Mouse (Mus musculus) intestine, postnatal 0 days (tissue): ENCODE measurements around the gene Kpnb1. TPM values are rescaled to one million over a fixed set of nuclear protein-coding genes. Genes with fewer than 3 reads are reported as not detected.

Experiments
- ATAC-seq: fragments of 200-750 bp; cut with Nextera tagmentation; 2 replicates; pipeline ENCODE4 v1.8.0; 2017; ENCODE audit warnings: mild to moderate bottlenecking, moderate TSS enrichment, moderate library complexity
- H3K27ac ChIP-seq: fragments of 300-500 bp; sonication (generic); 2 replicates; pipeline ENCODE4 v1.5.1; 2014; ENCODE audit warnings: mild to moderate bottlenecking, low read depth, low read length, moderate library complexity
- H3K27me3 ChIP-seq: fragments of 300-500 bp; sonication (generic); replicated peaks from 2 replicates; pipeline ENCODE4 v1.6.1; 2014; ENCODE audit warnings: low read length, mixed read lengths; ENCODE audit not compliant: control insufficient read depth, insufficient read depth
- H3K36me3 ChIP-seq: fragments of 300-500 bp; sonication (generic); 2 replicates; pipeline ENCODE4 v1.6.1; 2014; ENCODE audit warnings: mild to moderate bottlenecking, moderate library complexity; ENCODE audit not compliant: control insufficient read depth, insufficient read depth
- H3K4me1 ChIP-seq: fragments of 300-500 bp; sonication (generic); replicated peaks from 2 replicates; pipeline ENCODE4 v1.6.1; 2014; ENCODE audit warnings: antibody characterized with exemption, low read length, mixed read lengths; ENCODE audit not compliant: control insufficient read depth, insufficient read depth
- H3K4me2 ChIP-seq: fragments of 300-500 bp; sonication (generic); replicated peaks from 2 replicates; pipeline ENCODE4 v1.6.1; 2014; ENCODE audit warnings: low read depth, mild to moderate bottlenecking, moderate library complexity
- H3K4me3 ChIP-seq: fragments of 300-500 bp; sonication (generic); 2 replicates; pipeline ENCODE4 v1.5.1; 2014; ENCODE audit warnings: low read depth, low read length
- H3K9ac ChIP-seq: fragments of 300-500 bp; sonication (generic); 2 replicates; pipeline ENCODE4 v1.6.1; 2014; ENCODE audit warnings: mild to moderate bottlenecking, low read depth, low read length
- H3K9me3 ChIP-seq: fragments of 300-500 bp; sonication (generic); 2 replicates; pipeline ENCODE4 v1.6.1; 2016; ENCODE audit warnings: mixed run types; ENCODE audit not compliant: control insufficient read depth
- CTCF ChIP-seq: sonication (generic); IDR thresholded peaks from 2 replicates; pipeline ENCODE4 v1.5.1; 2016; ENCODE audit warnings: low read depth, mild to moderate bottlenecking, control low read depth, antibody characterized with exemption, moderate library complexity
- WGBS: fragments of 180-500 bp; shearing (Covaris S2); extraction: QIAGEN DNeasy Blood & Tissue Kit; methylation state at CpG from one replicate; pipeline ENCODE4 v1.1.7; 2014; 5-methylcytosine and 5-hydroxymethylcytosine counted together
- polyA plus RNA-seq: library from polyadenylated mRNA; unstranded; fragments of >200 nt; fragmentation: Nextera tagmentation; extraction: Ambion mirVana; gene quantifications from 2 replicates; pipeline ENCODE4 v1.2.1, GENCODE M21; 2015

Kpnb1 gene
- polyA plus RNA-seq, 1 experiment from 2014 or later = 17.5 TPM

GRCm38 (mm10) chr11:97189231-97189630 is 1.6 kb upstream of the Kpnb1 start:
- no peaks in the 10 kb centered on the region; the same call in 1 of the 2 replicates for H3K4me1 ChIP-seq
- H3K36me3 ChIP-seq = 0 out of 2 replicates have a peak, but pooled peaks cover 7% of the 10 kb centered on the region
- no peak for ATAC-seq
- H3K9ac ChIP-seq = no peak overlapping the region
- H3K9me3 ChIP-seq = no peaks in the 10 kb centered on the region
- no peak overlapping the region for H3K27ac ChIP-seq
- peak overlapping the region; percentile 85 for H3K4me2 ChIP-seq
- no peaks in the 10 kb centered on the region for H3K27me3 ChIP-seq
- WGBS = 35% methylated on average over 3 of the region's 3 CpGs
- no peak for TF ChIP-seq CTCF
- H3K4me3 ChIP-seq = no peak overlapping the region

GRCm38 (mm10) chr11:97188643-97188955 is 918 bp upstream of the Kpnb1 start:
- Histone ChIP-seq H3K9me3 (no peaks in the 10 kb centered on the region), H3K9ac (peak overlapping the region; percentile 41; the same call in 1 of the 2 replicates), H3K4me2 (peak overlapping the region; percentile 85), H3K4me3 (peak overlapping the region; percentile 92), H3K27ac (peak overlapping the region; percentile 93), H3K36me3 (peaks cover 13% of the 10 kb centered on the region), H3K4me1 (no peaks in the 10 kb centered on the region; the same call in 1 of the 2 replicates), H3K27me3 (no peaks in the 10 kb centered on the region)
- WGBS = under 1% methylated on average over 15 of the region's 15 CpGs
- ATAC-seq = no peak
- no peak for TF ChIP-seq CTCF

DNA sequence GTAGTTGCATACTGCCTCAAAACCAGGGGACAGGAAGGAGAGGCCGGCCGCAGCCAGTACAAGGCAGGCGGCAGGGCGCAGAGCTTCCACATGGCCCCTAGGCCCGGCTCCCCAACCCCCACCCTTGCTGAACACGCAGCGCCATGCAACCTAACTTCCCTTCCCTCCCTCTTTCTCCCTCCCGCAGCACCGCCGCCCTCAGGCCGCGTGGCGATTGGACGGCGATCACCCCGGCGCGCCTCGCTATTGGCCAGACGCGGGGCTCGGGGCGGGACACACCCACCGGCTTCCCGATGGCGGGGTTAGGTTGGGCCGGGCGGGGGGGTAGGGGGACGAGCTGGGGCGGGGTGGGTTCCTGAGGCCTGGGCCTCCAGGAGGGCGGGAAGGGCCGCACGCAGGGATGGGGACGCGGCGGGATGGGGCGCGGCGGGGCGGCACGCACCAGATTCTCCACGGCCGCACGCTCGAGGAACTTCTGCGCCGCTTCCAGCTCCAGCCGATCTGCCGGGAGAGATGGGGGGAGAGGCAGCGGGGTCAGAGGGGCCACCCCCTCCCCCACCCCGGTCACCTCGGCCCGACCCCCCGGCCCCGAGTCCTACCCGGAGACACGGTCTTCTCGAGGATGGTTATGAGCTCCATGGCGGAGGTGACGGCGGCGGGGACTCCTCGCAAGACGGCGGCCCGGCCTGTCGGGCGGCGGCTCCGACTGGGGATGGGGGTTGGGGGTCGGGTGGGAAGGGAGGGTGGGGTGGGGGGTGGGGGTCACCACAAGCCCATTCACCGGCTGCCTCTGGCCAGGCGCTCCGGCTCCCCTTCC is 526 bp downstream of the Kpnb1 start:
- peak; percentile 57 for ATAC-seq
- WGBS = under 1% methylated on average over 60 of the region's 74 CpGs
- no peaks in the 10 kb centered on the region for H3K9me3 ChIP-seq
- H3K27me3 ChIP-seq = no peaks in the 10 kb centered on the region
- peak overlapping the region; percentile 85 for H3K4me2 ChIP-seq
- peak; percentile 31 for TF ChIP-seq CTCF
- peak overlapping the region; percentile 93 for H3K27ac ChIP-seq
- H3K9ac ChIP-seq = peak overlapping the region; percentile 76
- H3K4me3 ChIP-seq = peak overlapping the region; percentile 92
- peaks cover 27% of the 10 kb centered on the region for H3K36me3 ChIP-seq
- H3K4me1 ChIP-seq = no peaks in the 10 kb centered on the region; the same call in 1 of the 2 replicates

DNA sequence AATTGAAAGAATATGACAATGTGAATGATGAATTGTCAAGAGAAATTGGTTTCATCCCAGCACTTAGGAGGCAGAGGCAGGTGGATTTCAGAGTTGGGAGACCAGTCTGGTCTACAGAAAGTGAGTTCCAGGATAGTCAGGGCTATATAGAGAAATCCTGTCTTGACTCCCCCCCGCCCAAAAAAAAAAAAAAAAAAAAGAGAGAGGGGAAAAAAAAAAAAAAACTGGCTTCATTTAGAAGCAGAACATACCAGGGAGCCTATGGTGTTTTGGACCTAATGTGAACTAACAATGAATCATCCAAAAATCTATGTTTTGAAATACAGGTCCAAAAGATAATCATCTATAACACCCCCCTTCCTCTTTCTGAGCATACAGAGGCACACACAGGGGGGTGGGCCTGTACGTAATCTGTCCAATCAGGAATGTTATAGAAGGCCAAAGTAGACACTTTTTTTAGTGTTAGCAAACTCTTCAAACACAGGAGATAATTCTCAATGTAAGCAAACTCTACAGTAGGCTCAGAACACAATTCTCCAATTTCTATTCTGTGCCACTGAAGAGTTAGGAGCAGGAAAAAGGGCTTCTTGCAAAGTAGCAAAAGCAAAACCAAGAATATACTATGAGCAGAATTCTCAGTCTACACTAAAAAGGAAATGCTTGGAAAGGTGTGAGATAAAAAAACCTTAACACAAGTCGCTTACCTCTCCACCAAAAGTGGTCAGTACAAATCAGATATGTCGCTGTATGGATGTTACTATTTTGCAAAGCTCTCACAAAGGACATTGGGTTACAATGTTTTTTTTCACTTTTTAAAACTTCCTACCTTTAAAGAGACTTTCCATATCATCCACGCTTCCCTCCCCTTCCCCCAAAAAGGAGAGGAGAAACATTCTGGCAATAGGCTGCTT is 1.7 kb downstream of the Kpnb1 start:
- no peak for ATAC-seq
- no peak overlapping the region for H3K27ac ChIP-seq
- no peak overlapping the region for H3K9ac ChIP-seq
- peaks cover 39% of the 10 kb centered on the region for H3K36me3 ChIP-seq
- H3K4me2 ChIP-seq = peak overlapping the region; percentile 85
- peak overlapping the region; percentile 92 for H3K4me3 ChIP-seq
- H3K4me1 ChIP-seq = no peaks in the 10 kb centered on the region; the same call in 1 of the 2 replicates
- 42% methylated on average over 5 of the region's 5 CpGs for WGBS
- no peak for TF ChIP-seq CTCF
- no peaks in the 10 kb centered on the region for H3K27me3 ChIP-seq
- no peaks in the 10 kb centered on the region for H3K9me3 ChIP-seq

DNA sequence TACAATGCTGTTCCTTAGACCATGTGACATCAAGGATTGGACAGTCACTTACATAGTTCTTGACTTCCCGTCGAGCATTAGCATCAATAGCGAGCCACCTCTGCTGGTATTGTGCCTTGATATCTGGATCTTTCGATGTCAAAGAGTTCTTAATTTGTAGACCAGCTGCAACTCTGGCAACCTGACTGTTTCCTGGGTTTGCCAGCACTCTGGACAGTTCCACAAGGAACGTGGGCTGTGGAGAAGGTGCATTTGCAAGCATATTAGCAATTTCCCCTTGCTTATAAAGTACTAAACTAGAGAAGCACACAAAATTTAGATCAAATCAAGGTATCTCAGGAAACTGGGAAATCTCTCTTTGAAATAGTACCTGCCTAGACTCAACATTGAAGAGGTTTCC is 2.8 kb downstream of the Kpnb1 start:
- Histone ChIP-seq H3K27ac (no peak overlapping the region), H3K9ac (no peak overlapping the region), H3K4me3 (no peak overlapping the region), H3K9me3 (no peaks in the 10 kb centered on the region), H3K36me3 (peaks cover 50% of the 10 kb centered on the region), H3K4me2 (no peak overlapping the region), H3K4me1 (no peaks in the 10 kb centered on the region; the same call in 1 of the 2 replicates), H3K27me3 (no peaks in the 10 kb centered on the region)
- 65% methylated on average over 5 of the region's 5 CpGs for WGBS
- no peak for ATAC-seq
- no peak for TF ChIP-seq CTCF

DNA sequence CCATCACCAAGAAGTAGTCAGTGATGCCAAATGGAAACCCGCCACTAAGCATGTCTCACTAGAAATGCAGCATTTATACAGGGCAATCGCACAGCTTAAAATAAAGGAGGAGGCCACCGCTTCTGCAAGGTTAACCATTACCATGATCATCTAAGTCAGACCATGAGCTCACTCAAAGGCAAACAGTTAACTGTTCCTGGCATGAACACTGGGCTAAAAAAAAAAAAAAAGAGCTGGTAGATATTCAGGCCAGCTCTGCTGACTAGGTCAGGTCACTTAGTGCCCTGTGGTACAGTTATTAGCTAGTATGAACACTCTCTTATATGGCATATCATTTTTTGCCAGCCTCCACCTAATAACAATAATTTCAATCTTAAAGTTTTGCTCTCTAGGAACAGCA is 5.2 kb downstream of the Kpnb1 start:
- H3K4me2 ChIP-seq = no peak overlapping the region
- H3K27me3 ChIP-seq = no peaks in the 10 kb centered on the region
- no peak for ATAC-seq
- peaks cover 72% of the 10 kb centered on the region for H3K36me3 ChIP-seq
- H3K4me3 ChIP-seq = no peak overlapping the region
- no peak for TF ChIP-seq CTCF
- WGBS = 66% methylated on average over 3 of the region's 3 CpGs
- no peak overlapping the region for H3K27ac ChIP-seq
- no peaks in the 10 kb centered on the region; the same call in 1 of the 2 replicates for H3K4me1 ChIP-seq
- no peak overlapping the region for H3K9ac ChIP-seq
- H3K9me3 ChIP-seq = no peaks in the 10 kb centered on the region
